25 mouse cellular contexts compared by ENCODE assay signal in genomic region chr7:89260966-89261365, GRCm38 (mm10).
"Had no signal": no experiment of that assay in that cellular context is flagged by ENCODE, and none has a peak within 500 bp of the region (broad histone marks: within the 10 kb centered on the region; RNA-seq: fewer than 3 reads in every experiment).

No protein-coding gene starts in this region.

- H3K27me3 ChIP-seq: kidney, embryonic 15.5 days; limb, embryonic 12.5 days; liver, embryonic 12.5 days; liver, embryonic 15.5 days; lung, embryonic 15.5 days; megakaryocyte, embryonic 14.5 days; midbrain, embryonic 13.5 days; neural tube, embryonic 13.5 days had no signal

- ATAC-seq: liver, embryonic 12.5 days; midbrain, embryonic 13.5 days; midbrain, embryonic 16.5 days had no signal

- H3K4me1 ChIP-seq: liver, embryonic 12.5 days; liver, embryonic 15.5 days; midbrain, embryonic 10.5 days; midbrain, embryonic 13.5 days; neural tube, embryonic 13.5 days had no signal

- H3K27ac ChIP-seq: kidney, embryonic 15.5 days; left cerebral cortex, adult 2 months; limb, embryonic 12.5 days; liver, embryonic 12.5 days; liver, embryonic 15.5 days; lung, embryonic 15.5 days; midbrain, embryonic 10.5 days; midbrain, embryonic 13.5 days; neural tube, embryonic 13.5 days; stomach, postnatal 0 days had no signal

- H3K9me3 ChIP-seq: kidney, embryonic 15.5 days; limb, embryonic 12.5 days; liver, embryonic 12.5 days; liver, embryonic 15.5 days; lung, embryonic 15.5 days; megakaryocyte, embryonic 14.5 days; midbrain, embryonic 10.5 days; midbrain, embryonic 13.5 days; neural tube, embryonic 13.5 days had no signal

- H3K4me3 ChIP-seq: kidney, embryonic 15.5 days; left cerebral cortex, adult 2 months; limb, embryonic 12.5 days; liver, embryonic 12.5 days; liver, embryonic 15.5 days; lung, embryonic 15.5 days; megakaryocyte, embryonic 14.5 days; midbrain, embryonic 10.5 days; midbrain, embryonic 13.5 days; myocyte; neural tube, embryonic 13.5 days had no signal

- DNase-seq: kidney, postnatal 10 days; kidney, postnatal 36 days; layer of hippocampus, postnatal 36 days; liver; lung, adult 18-20 months; lung, postnatal 10 days; lung, postnatal 36 days; retina, postnatal 1 day; right cerebral cortex, postnatal 25 days; thymus, adult 2 months; thymus, postnatal 14 days; thymus, postnatal 4 days had no signal

- H3K4me2 ChIP-seq: kidney, embryonic 15.5 days; limb, embryonic 12.5 days; liver, embryonic 12.5 days; liver, embryonic 15.5 days; lung, embryonic 15.5 days; midbrain, embryonic 13.5 days; neural tube, embryonic 13.5 days had no signal

- H3K9ac ChIP-seq: kidney, embryonic 15.5 days; limb, embryonic 12.5 days; liver, embryonic 12.5 days; liver, embryonic 15.5 days; lung, embryonic 15.5 days; midbrain, embryonic 13.5 days; neural tube, embryonic 13.5 days had no signal

- H3K36me3 ChIP-seq: kidney, embryonic 15.5 days; limb, embryonic 12.5 days; liver, embryonic 12.5 days; liver, embryonic 15.5 days; lung, embryonic 15.5 days; midbrain, embryonic 10.5 days; midbrain, embryonic 13.5 days; neural tube, embryonic 13.5 days had no signal
